ENCODE assay signal across 23 mouse cellular contexts in the genomic region with DNA sequence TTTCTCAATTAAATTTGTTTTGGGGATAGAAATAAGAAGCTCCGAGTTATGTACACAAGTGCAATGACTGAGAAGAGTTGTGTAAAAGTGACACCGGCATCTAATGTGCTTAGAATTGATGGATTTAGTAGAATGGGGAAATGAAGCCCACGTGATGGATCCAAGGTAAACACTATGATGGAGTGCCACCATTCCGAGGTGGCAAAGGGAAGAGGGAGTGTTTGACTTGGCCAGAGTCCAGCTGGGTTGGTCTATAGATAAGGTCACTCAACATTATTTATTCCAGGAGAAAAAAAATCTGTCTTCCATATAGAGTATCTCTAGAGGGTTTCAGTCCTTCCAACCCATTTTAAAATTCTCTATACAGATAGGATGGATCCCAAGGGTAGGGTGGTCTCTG. TPM values are rescaled to one million over a fixed set of nuclear protein-coding genes. Genes with fewer than 3 reads are reported as not detected.
DNase-seq lines count a peak whose midpoint lies in the region; ATAC-seq lines count a peak whose summit lies in the region.
"Had no signal": no experiment of that assay in that cellular context is flagged by ENCODE, and none has a peak within 500 bp of the region (broad histone marks: within the 10 kb centered on the region; RNA-seq: fewer than 3 reads in every experiment).

No protein-coding gene starts in this region.

- no peak overlapping the region for H3K4me3 ChIP-seq in intestine, embryonic 16.5 days (ENCODE audit: low read length)
- no peak overlapping the region for H3K4me3 ChIP-seq in stomach, embryonic 15.5 days (replicated peaks)
- no peak overlapping the region for H3K4me3 ChIP-seq in midbrain, embryonic 16.5 days (ENCODE audit: low read depth, low read length)
- H3K4me3 ChIP-seq: forebrain, embryonic 13.5 days; gastrocnemius, adult 2 months; heart, embryonic 10.5 days; hindbrain, embryonic 10.5 days; layer of hippocampus, adult 2 months had no signal

- DNase-seq in lung, adult 18-20 months, result peak; percentile 74
- DNase-seq in lung, postnatal 10 days, result peak; percentile 57
- no peak for DNase-seq in layer of hippocampus, adult 8-10 months (ENCODE audit: low spot score in 2 of 2)
- DNase-seq: adrenal gland, postnatal 14 days; cerebellum, adult 9-10 months; gastrocnemius, adult 2 months; kidney, adult 2 months; layer of hippocampus, postnatal 36 days; midbrain, embryonic 14.5 days; right cerebral cortex, adult 18-20 months; right cerebral cortex, postnatal 4 days had no signal

- no peak overlapping the region for H3K9ac ChIP-seq in intestine, embryonic 16.5 days (ENCODE audit: low read depth, low read length)
- H3K9ac ChIP-seq in stomach, embryonic 15.5 days, result no peak overlapping the region
- H3K9ac ChIP-seq in midbrain, embryonic 16.5 days (ENCODE audit: low read depth, low read length), result no peak overlapping the region
- H3K9ac ChIP-seq: forebrain, embryonic 13.5 days; liver, embryonic 14.5 days had no signal

- no peaks in the 10 kb centered on the region for H3K9me3 ChIP-seq in intestine, embryonic 16.5 days (ENCODE audit: control insufficient read depth, low read length)
- H3K9me3 ChIP-seq in stomach, embryonic 15.5 days, result no peaks in the 10 kb centered on the region
- no peaks in the 10 kb centered on the region for H3K9me3 ChIP-seq in midbrain, embryonic 16.5 days (replicated peaks; ENCODE audit: control insufficient read depth, low read length, poor library complexity, severe bottlenecking)
- H3K9me3 ChIP-seq: forebrain, embryonic 13.5 days; heart, embryonic 10.5 days; hindbrain, embryonic 10.5 days had no signal

- 47% methylated on average over 4 of the region's 4 CpGs for WGBS in intestine, embryonic 16.5 days
- WGBS in stomach, embryonic 15.5 days, result 34% methylated on average over 4 of the region's 4 CpGs
- WGBS in midbrain, embryonic 16.5 days, result 90% methylated on average over 4 of the region's 4 CpGs

- ATAC-seq in intestine, embryonic 16.5 days, result peak; percentile 95
- ATAC-seq in stomach, embryonic 15.5 days (ENCODE audit: insufficient read depth, low FRiP score, low read depth), result peak; percentile 90
- ATAC-seq in monocyte, adult 5-6 weeks (replicated peaks; ENCODE audit: insufficient number of reproducible peaks, low FRiP score, low TSS enrichment, poor library complexity, severe bottlenecking), result no peak
- ATAC-seq in midbrain, embryonic 16.5 days, result no peak
- ATAC-seq: forebrain, embryonic 13.5 days; hindbrain, postnatal 0 days had no signal

- no peaks in the 10 kb centered on the region for H3K27me3 ChIP-seq in intestine, embryonic 16.5 days (replicated peaks; ENCODE audit: control insufficient read depth, insufficient read depth, low read length)
- no peaks in the 10 kb centered on the region for H3K27me3 ChIP-seq in stomach, embryonic 15.5 days (replicated peaks)
- no peaks in the 10 kb centered on the region for H3K27me3 ChIP-seq in midbrain, embryonic 16.5 days (ENCODE audit: control insufficient read depth, insufficient read depth, low read depth, low read length)
- H3K27me3 ChIP-seq: forebrain, embryonic 13.5 days had no signal

- H3K36me3 ChIP-seq in intestine, embryonic 16.5 days (ENCODE audit: control insufficient read depth, insufficient read depth, low read length), result no peaks in the 10 kb centered on the region
- H3K36me3 ChIP-seq in stomach, embryonic 15.5 days, result no peaks in the 10 kb centered on the region
- H3K36me3 ChIP-seq in midbrain, embryonic 16.5 days (ENCODE audit: control insufficient read depth, insufficient read depth, low read length), result no peaks in the 10 kb centered on the region
- H3K36me3 ChIP-seq: heart, embryonic 10.5 days; hindbrain, embryonic 10.5 days had no signal

- H3K27ac ChIP-seq in intestine, embryonic 16.5 days (ENCODE audit: low read length), result no peak overlapping the region
- no peak overlapping the region for H3K27ac ChIP-seq in stomach, embryonic 15.5 days
- H3K27ac ChIP-seq in midbrain, embryonic 16.5 days (ENCODE audit: low read length), result no peak overlapping the region
- H3K27ac ChIP-seq: forebrain, embryonic 13.5 days; heart, embryonic 10.5 days; hindbrain, embryonic 10.5 days; hindbrain, postnatal 0 days; kidney, postnatal 0 days; layer of hippocampus, adult 2 months; liver, embryonic 14.5 days had no signal

- no peaks in the 10 kb centered on the region for H3K4me1 ChIP-seq in intestine, embryonic 16.5 days (ENCODE audit: control insufficient read depth, insufficient read depth, low read length)
- no peaks in the 10 kb centered on the region for H3K4me1 ChIP-seq in stomach, embryonic 15.5 days
- H3K4me1 ChIP-seq in midbrain, embryonic 16.5 days (ENCODE audit: control insufficient read depth, insufficient read depth, low read length), result no peaks in the 10 kb centered on the region
- H3K4me1 ChIP-seq: forebrain, embryonic 13.5 days; heart, embryonic 10.5 days; hindbrain, embryonic 10.5 days had no signal

- H3K4me2 ChIP-seq in intestine, embryonic 16.5 days (ENCODE audit: low read depth, low read length), result no peak overlapping the region
- no peak overlapping the region for H3K4me2 ChIP-seq in stomach, embryonic 15.5 days
- H3K4me2 ChIP-seq in midbrain, embryonic 16.5 days (ENCODE audit: low read length), result no peak overlapping the region
- H3K4me2 ChIP-seq: forebrain, embryonic 13.5 days had no signal

RNA-seq across cellular contexts. Expression of gene Dpp4, which starts 28.8 kb away (rescaled TPM):
- polyA plus RNA-seq in intestine, embryonic 16.5 days (2015; fragmentation: Nextera tagmentation; extraction: Ambion mirVana), result 85.0 and 104 TPM in 2 replicates
- 23.0 and 23.5 TPM in 2 replicates for polyA plus RNA-seq in stomach, embryonic 15.5 days (2015; fragmentation: Nextera tagmentation; extraction: Ambion mirVana)
- 13.3 to 19.0 TPM (median 16.7 TPM) in 3 replicates for total RNA-seq in monocyte, adult 5-6 weeks (2017)
- total RNA-seq in layer of hippocampus, adult 8-10 months (2022), result 1 to 10 TPM; 1.0 to 2.3 (median 1.9) TPM
- 1.3 and 2.0 TPM in 2 replicates for polyA plus RNA-seq in midbrain, embryonic 16.5 days (2015; fragmentation: Nextera tagmentation; extraction: Ambion mirVana)
- polyA plus RNA-seq: C2C12 had no signal

Comparison
In these comparisons a context has a peak if more than half of its experiments do, and no peak if none do; other contexts are left out.
1. ATAC-seq: peak in intestine, embryonic 16.5 days (single experiment) and stomach, embryonic 15.5 days (single experiment); none in monocyte, adult 5-6 weeks (single experiment) and midbrain, embryonic 16.5 days (single experiment).
2. DNase-seq: peak in lung, adult 18-20 months (2 of 2) and lung, postnatal 10 days (single experiment); none in layer of hippocampus, adult 8-10 months (0 of 2).